Mouse (Mus musculus) liver, adult 2 months (tissue): ENCODE measurements around the gene Gm9780.
"Not testable (repeated sequence)": the region's sequence is repeated elsewhere in the genome, so short reads cannot be mapped to it uniquely, and the experiment has no call there.

ENCODE experiments used
- CTCF ChIP-seq: fragments of 200-500 bp; IDR thresholded peaks from 2 replicates; pipeline ENCODE4 v1.5.1; 2011; ENCODE audit warnings: low read depth, low read length, control low read depth
- POLR2A ChIP-seq: fragments of 200-500 bp; IDR thresholded peaks from 2 replicates; pipeline ENCODE4 v1.6.1; 2011; ENCODE audit warnings: low read length, control low read depth; ENCODE audit not compliant: insufficient read depth; ENCODE audit errors: extremely low read depth

DNA sequence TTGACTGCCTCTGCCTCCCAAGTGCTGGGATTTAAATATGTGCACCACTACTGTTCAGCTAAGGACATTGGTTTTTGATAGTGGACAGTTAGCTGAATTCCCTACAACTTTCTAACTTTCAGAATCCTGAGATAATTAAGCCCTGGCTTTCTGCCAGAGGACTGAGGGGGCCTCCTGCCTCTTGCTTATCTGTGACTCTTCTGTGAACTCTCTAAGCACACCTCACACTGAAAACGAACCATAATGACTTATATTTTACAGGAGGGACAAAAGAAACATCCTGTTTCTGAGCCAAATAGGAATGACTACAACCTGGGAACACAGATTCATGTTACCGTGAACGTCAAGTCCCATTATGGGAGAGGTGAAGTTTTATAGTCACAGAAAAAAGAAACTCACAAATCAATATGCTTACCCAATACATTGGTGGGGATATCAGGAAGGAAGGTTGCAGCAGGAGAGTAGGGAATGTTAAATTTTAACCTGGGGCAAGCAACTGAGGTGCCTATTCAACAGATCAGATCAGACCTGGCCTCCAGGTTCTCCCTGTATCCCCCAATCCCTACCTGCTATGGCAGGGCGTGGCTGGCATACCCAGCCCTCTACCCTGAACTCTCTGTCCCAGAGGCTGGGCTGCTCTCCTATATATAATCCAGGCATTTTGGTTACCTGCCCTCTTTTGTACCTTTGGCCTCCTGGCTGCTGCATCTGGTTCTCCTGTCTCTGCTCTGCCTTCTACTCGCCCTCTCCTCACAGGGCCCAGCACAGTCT is 34.3 kb upstream of the Gm9780 start:
- not testable (repeated sequence) for TF ChIP-seq CTCF, POLR2A
